Mouse (Mus musculus) embryonic fibroblast, embryonic 13.5 days (primary cell): ENCODE measurements at regions not wholly inside any gene's neighbourhood (a gene's known extent, or its start where the extent isn't known, plus 50 kb on each side); places are given as distances from the start of the nearest gene placed in this dataset.

Experiments
- H3K27ac ChIP-seq: 2 replicates; pipeline ENCODE4 v1.5.1; 2012; ENCODE audit warnings: low read length, control low read depth, inconsistent platforms; ENCODE audit not compliant: insufficient read depth
- H3K4me1 ChIP-seq: 2 replicates; pipeline ENCODE4 v1.6.1; 2011; ENCODE audit warnings: low read length; ENCODE audit not compliant: control insufficient read depth, insufficient read depth
- H3K4me3 ChIP-seq: 2 replicates; pipeline ENCODE4 v1.5.1; 2011; ENCODE audit warnings: mild to moderate bottlenecking, control low read depth, low read length; ENCODE audit not compliant: insufficient read depth
- CTCF ChIP-seq: IDR thresholded peaks from 2 replicates; pipeline ENCODE4 v1.5.1; 2011; ENCODE audit warnings: mild to moderate bottlenecking, control low read depth, low read length, moderate library complexity, borderline replicate concordance; ENCODE audit not compliant: insufficient read depth
- POLR2A ChIP-seq: IDR thresholded peaks from 2 replicates; pipeline ENCODE4 v1.6.1; 2011; ENCODE audit warnings: low read depth, mild to moderate bottlenecking, control low read depth, low read length, moderate library complexity

GRCm38 (mm10) chr5:75518213-75518612 lies 56.5 kb upstream of the Kit start:
- no peak for TF ChIP-seq CTCF
- TF ChIP-seq POLR2A: no peak
- Histone ChIP-seq H3K4me1 (no peaks in the 10 kb centered on the region), H3K27ac (no peak overlapping the region), H3K4me3 (no peak overlapping the region)

- Histone ChIP-seq H3K4me1 (no peaks in the 10 kb centered on the region), H3K4me3 (no peak overlapping the region), H3K27ac (no peak overlapping the region)
- TF ChIP-seq CTCF (no peak), POLR2A (no peak)
Observed at GRCm38 (mm10) chr5:75523041-75523678, 51.6 kb upstream of the Kit start.
